Mouse (Mus musculus): ENCODE measurements around the gene Fgfr1op.
"Not testable (repeated sequence)": the region's sequence is repeated elsewhere in the genome, so short reads cannot be mapped to it uniquely, and the experiment has no call there.

The Fgfr1op gene

DNA sequence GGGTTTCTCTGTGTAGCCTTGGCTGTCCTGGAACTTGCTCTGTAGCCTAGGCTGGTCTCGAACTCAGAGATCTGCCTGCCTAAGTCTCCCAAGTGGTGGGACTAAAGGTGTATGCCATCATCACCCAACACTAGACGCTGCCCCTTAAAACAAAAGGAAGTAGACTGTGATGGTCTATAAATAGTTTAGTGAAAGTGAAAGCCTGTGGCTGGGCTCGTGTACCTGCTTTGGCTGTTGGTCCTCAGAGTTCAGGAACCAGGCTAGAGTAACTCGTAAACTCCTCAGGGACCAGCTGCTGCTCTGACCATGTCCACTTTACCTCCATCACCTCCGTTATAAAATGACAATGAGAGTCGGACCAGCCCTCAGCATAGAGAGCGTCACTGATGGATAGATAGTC lies 5.0 kb downstream of the Fgfr1op start:
- no peak for DNase-seq (ENCODE audit: low read depth, low spot score)

GRCm38 (mm10) chr17:8171081-8171480 lies 5.8 kb downstream of the Fgfr1op start:
- no peak for DNase-seq (ENCODE audit: low read depth, low spot score)

- DNase-seq (ENCODE audit: low read depth, low spot score) = no peak
Measured at GRCm38 (mm10) chr17:8177090-8177489, 11.8 kb downstream of the Fgfr1op start.

GRCm38 (mm10) chr17:8183815-8184214 lies 18.5 kb downstream of the Fgfr1op start:
- no peak for DNase-seq (ENCODE audit: low read depth, low spot score)

GRCm38 (mm10) chr17:8184217-8184616 lies 18.9 kb downstream of the Fgfr1op start:
- DNase-seq (ENCODE audit: low read depth, low spot score) = no peak

DNA sequence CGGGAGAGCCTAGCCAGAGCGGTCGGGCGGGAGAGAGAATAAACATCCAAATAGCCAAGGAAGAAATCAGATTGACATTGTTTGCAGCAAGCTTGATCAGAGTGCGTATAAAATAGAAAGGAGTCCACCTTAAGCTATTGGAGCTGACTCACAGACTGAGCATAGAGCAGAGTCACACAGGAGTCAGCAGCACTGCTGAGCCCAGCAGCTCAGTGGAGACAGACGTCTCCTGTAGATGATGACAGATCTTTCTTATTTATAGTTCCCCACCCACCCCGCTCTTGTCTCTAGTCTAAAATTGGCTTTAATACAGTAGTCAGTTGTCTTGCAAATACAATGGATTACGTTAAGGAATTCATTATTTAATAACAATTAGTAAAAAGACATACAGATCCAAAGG lies 28.4 kb downstream of the Fgfr1op start:
- DNase-seq (ENCODE audit: low read depth, low spot score) = no peak

- DNase-seq (ENCODE audit: low read depth, low spot score) = no peak
Measured at GRCm38 (mm10) chr17:8195685-8196376, 30.5 kb downstream of the Fgfr1op start.

DNA sequence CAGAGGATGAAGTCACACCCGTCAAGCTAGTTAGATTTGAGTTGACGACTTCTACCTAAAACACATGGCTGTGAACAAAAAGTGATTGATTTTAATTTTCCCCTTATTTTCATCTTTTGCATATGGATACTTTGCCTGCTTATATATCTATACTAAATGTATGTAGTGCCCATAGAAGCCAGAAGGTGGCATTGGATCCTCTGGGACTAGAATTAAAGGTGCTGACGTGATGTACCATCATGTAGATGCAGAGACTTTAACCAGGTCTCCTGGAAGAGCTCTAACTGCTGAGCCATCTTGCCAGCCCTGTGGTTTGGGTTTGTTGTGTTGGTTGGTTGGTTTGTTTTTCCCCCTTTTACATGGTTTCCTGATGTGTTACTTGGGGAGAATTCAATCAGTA lies 32.4 kb downstream of the Fgfr1op start:
- no peak for DNase-seq (ENCODE audit: low read depth, low spot score)

DNA sequence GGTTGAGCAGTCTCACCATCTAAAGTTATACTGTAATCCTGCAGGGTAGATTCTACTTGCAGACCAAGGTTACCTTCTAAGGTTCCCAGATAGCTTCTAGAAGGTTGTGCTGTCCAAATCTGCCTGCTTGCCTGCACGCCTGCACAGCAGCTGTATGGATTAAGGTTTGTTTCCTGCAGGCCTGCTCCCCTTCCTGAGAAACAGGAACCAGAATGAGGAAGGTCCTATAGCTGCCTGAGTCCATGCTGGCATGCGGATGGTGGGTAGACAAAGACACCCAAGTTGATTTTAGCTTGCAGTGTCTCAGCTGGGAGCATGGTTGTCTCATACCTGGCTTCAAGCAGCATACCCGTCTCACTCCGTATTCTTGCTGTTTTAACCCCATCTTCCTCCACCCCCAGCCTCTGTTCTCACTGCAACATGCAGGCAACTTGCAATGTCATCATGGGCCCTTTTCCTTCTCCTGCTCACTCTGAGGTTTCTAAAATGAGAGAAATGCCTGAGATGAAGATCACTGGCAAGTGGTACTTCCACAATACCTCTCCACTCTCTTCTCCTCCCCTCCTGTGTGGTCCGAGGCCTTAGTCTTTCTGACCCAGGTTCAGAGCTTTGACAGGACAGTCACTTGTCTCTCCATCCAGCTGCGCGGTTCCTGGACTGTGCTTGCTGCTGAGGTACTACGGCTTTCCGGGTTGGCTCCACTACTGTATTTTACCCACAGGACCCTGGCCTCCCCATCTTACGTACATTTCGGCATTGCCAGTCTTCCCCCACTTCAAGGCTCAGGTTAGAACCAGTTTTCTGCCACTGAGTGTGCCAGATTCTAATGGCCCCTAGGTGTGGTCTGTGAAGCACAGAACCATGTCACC lies 34.0 kb downstream of the Fgfr1op start:
- DNase-seq (ENCODE audit: low read depth, low spot score) = no peak

DNA sequence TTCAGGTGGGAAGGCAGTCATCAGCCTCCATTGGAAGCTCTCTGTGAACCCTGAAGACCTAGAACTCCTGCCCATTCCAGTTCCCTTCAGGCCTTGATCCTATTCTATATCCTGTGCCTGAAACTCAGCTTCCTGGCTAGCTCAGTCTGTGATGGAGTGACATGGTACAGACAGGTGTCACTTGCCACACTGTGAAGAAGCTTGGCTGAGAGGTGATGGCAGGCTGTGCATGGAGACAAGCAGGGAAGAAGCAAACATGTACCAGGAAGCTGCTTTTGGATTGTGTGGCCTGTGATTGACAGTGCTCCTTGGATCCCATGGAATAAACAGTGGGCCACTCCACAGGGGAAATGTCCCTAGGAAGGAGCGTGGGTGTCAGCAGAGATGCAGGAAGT lies 34.6 kb downstream of the Fgfr1op start:
- DNase-seq (ENCODE audit: low read depth, low spot score) = no peak

DNA sequence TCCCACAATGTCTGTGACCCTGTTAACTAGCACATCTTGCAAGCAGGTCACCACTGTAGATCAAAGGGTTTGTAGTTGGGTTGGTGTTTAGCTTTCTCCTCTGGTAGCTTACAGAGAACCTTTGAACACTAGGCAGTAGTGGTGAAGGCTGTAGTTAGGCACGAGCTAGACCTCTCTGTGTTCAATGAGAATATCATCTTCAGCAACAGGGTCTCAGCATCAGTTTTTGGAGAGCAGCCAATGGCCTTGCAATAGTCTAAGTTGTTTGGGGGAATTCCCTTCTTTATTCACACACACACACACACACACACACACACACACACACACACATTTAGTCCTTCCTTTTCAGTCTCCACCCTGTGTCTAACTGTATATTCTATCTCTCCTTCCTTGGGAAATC lies 38.2 kb downstream of the Fgfr1op start:
- DNase-seq (ENCODE audit: low read depth, low spot score) = no peak

DNA sequence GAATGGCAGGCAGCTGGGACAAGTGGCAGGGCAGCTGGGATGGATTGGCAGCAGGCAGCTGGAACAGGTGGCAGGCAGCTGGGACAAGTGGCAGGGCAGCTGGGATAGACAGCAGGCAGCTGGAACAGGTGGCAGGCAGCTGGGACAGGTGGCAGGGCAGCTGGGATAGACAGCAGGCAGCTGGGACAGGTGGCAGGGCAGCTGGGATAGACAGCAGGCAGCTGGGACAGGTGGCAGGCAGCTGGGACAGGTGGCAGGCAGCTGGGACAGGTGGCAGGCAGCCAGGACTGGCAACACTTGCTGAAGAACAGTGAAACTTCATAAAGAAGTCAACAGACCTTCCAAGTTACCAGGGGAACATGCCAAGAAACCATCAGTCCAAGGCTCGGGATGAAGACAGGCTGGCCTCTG lies 39.9 kb downstream of the Fgfr1op start:
- not testable (repeated sequence) for DNase-seq (ENCODE audit: low read depth, low spot score)

GRCm38 (mm10) chr17:8206691-8207090 lies 41.4 kb downstream of the Fgfr1op start:
- no peak for DNase-seq (ENCODE audit: low read depth, low spot score)

DNA sequence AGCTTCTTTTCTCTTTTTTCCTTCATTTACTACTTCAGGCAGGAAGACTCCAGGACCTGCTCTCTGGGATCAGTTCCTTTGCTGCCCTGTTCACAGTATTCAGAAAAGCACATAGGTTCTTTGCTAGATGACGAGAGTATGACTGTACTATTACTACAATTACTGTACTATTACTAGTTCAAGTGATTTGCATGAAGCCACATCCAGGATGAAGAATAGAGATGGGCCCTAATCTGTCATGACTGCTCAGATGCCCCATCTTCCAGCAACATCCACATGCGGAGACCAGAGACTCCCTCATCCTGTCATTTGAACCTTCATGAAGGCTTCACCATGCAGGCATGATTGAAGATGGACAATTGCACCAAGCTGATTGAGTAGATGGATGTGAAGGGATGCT lies 44.4 kb downstream of the Fgfr1op start:
- DNase-seq (ENCODE audit: low read depth, low spot score) = no peak

- DNase-seq (ENCODE audit: low read depth, low spot score) = no peak
Measured at GRCm38 (mm10) chr17:8210170-8210569, 44.9 kb downstream of the Fgfr1op start.

DNA sequence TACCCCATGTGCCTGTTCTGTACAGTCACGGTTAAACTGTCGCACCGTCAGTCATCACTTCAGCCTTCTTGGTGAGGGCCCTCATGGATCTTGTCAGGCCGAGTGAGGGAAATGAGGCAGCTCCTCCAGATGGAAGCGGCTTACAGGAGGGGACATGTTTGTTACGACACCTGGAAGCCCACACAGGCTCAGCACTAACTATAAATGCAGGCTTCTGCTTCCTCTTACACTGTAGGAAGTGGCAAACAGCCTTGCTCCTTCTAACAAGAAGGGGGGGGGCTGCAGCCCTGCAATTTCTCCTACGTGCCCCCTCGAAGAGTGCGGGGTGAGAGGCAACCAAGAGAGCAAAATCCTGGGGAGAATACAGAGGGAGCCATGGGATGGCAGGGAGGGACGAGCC lies 45.4 kb downstream of the Fgfr1op start:
- DNase-seq (ENCODE audit: low read depth, low spot score) = no peak

GRCm38 (mm10) chr17:8211399-8211798 lies 46.1 kb downstream of the Fgfr1op start:
- DNase-seq (ENCODE audit: low read depth, low spot score) = no peak

DNA sequence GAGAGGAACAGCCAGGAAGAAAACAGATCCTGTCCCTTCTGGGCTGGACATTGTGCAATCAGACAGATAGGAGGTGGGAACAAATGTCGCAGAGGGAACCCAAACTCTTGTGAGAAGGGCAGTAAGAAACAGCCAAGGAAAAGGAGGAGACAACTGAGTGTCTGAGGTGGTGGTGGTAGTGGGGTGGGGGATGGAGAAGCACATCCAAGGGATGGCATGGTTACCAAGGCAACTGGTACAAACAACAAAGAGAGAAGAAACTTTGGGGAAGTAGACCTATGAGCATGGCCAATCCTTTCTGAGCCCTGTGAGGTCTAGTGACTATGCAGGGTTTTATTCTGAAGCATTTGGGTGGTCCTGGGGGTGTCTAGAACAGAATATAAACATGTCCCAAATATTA lies 49.1 kb downstream of the Fgfr1op start:
- no peak for DNase-seq (ENCODE audit: low read depth, low spot score)

GRCm38 (mm10) chr17:8215016-8215745 lies 49.9 kb downstream of the Fgfr1op start:
- no peak for DNase-seq (ENCODE audit: low read depth, low spot score)

- no peak for DNase-seq (ENCODE audit: low read depth, low spot score)
Measured at GRCm38 (mm10) chr17:8223225-8223624, 57.9 kb downstream of the Fgfr1op start.

DNA sequence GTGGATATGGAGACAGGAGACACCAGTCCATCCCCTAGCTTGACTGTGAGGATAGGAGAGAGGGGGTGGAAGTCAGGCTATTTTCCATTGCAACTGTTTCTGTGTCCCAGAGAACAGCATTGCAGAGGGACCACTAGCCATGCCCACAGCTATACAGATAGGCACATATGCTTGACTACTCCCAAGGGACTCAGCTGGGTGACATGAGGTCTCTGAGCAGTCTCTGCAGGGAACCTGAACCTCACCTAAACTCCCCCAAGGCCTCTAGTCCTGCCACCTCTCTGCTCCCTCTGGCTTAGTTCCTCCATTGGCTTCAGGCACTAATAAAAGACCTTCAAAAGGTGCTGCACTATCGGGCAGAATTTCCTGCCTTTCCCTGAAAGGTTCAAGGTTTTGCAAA lies 58.8 kb downstream of the Fgfr1op start:
- no peak for DNase-seq (ENCODE audit: low read depth, low spot score)

GRCm38 (mm10) chr17:8225166-8225565 lies 59.9 kb downstream of the Fgfr1op start:
- DNase-seq (ENCODE audit: low read depth, low spot score) = no peak

Data from retina, adult 2 months (tissue).